Mouse (Mus musculus) urinary bladder, postnatal 0 days (tissue): ENCODE data around the gene H2-Aa. TPM values are rescaled to one million over a fixed set of nuclear protein-coding genes. Genes with fewer than 3 reads are reported as not detected.

ENCODE experiments used
- polyA plus RNA-seq: library from polyadenylated mRNA; unstranded; fragments of >200 nt; fragmentation: Nextera tagmentation; extraction: Ambion mirVana; gene quantifications from 2 replicates; pipeline ENCODE4 v1.2.1, GENCODE M21; 2015

H2-Aa gene
- polyA plus RNA-seq, result 0.88 and 0.93 TPM in 2 replicates

DNA sequence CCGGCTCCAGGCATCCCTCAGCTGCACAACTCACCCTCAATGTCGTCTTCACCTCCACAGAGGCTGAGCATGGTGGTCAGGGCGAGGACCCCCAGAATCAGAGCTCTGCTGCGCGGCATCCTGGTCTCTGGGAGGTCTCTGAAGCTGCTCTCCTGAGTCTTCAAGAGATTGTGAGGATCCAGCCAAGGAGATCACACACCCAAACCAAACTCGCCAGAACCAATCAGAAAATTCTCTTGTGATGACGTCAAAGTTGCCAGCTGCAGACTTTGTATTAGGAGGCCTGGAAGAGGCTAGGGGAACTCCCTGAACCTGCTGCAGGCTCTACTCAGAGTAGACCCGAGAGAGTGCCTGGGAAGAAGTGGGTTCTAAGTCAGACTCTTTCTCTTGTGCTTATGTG, at the start of gene H2-Aa:
Gene H2-Aa, minus strand, starts transcription at position 176 of the 400 bp plus-strand sequence.

GRCm38 (mm10) chr17:34325436-34325835, 37.8 kb upstream of the H2-Aa start, which contains the start of gene H2-Eb2:
H2-Eb2 (plus strand) TSS chr17:34325665.

GRCm38 (mm10) chr17:34305380-34306030, 17.9 kb upstream of the H2-Aa start, which contains the start of gene H2-Eb1:
H2-Eb1 (plus strand) TSS chr17:34305867.

GRCm38 (mm10) chr17:34257594-34258375, 29.8 kb downstream of the H2-Aa start, which contains the start of gene H2-Ab1:
H2-Ab1 (plus strand) TSS chr17:34257689.

DNA sequence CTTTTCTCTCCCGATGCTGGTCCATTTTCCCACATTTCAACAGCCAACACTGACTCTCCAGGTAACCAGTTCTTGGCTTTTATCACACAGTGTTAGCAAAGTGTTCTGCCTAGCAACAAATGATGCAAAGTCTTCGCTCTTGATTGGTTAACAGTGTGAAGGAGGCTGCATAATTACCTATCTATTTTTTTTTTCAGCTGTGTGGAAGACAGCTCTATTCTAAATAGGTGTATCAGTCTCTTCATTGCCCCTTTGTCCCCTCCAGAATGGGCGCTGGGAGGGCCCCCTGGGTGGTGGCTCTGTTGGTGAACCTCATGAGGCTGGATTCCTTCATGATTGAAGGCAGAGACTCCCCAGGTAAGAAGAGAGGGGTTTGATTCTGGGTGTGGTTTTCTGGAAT, 48.9 kb downstream of the H2-Aa start, which contains the start of gene H2-Ob:
Gene H2-Ob, plus strand, starts transcription at position 198 of the 400 bp plus-strand sequence.

Other genes with a start within 250 kb of the H2-Aa start
- gene Col11a2, start 248.4 kb downstream of the H2-Aa start, polyA plus RNA-seq, result 0.26 and 0.34 TPM in 2 replicates
- gene H2-Oa, start 195.5 kb downstream of the H2-Aa start, polyA plus RNA-seq, result 0.24 TPM in 1 of 2 replicates, not detected in the other
- gene H2-DMa, start 168.3 kb downstream of the H2-Aa start, polyA plus RNA-seq, result 5.8 and 8.1 TPM in 2 replicates
- 53.0 and 53.2 TPM in 2 replicates for gene Brd2, start 165.2 kb downstream of the H2-Aa start, polyA plus RNA-seq
- gene H2-DMb2, start 144.5 kb downstream of the H2-Aa start, polyA plus RNA-seq, result 0.13 TPM in 1 of 2 replicates, not detected in the other
- 1.5 and 2.6 TPM in 2 replicates for gene H2-DMb1, start 134.8 kb downstream of the H2-Aa start, polyA plus RNA-seq
- gene Tap1, start 100.3 kb downstream of the H2-Aa start, polyA plus RNA-seq, result 20.0 and 21.3 TPM in 2 replicates
- gene Psmb9, start 100.1 kb downstream of the H2-Aa start, polyA plus RNA-seq, result 8.6 and 8.7 TPM in 2 replicates
- gene Psmb8, start 90.1 kb downstream of the H2-Aa start, polyA plus RNA-seq, result 24.2 and 30.5 TPM in 2 replicates
- gene Tap2, start 84.3 kb downstream of the H2-Aa start, polyA plus RNA-seq, result 9.6 and 12.5 TPM in 2 replicates
- 0.14 and 0.29 TPM in 2 replicates for gene H2-Ob, start 48.9 kb downstream of the H2-Aa start, polyA plus RNA-seq
- gene H2-Ab1, start 30.1 kb downstream of the H2-Aa start, polyA plus RNA-seq, result 5.8 and 6.3 TPM in 2 replicates
- 2.4 and 3.0 TPM in 2 replicates for gene H2-Eb1, start 18.0 kb upstream of the H2-Aa start, polyA plus RNA-seq
- not detected in 2 replicates for gene H2-Eb2, start 37.8 kb upstream of the H2-Aa start, polyA plus RNA-seq
- gene Btnl2, start 67.0 kb upstream of the H2-Aa start, polyA plus RNA-seq, result not detected in 2 replicates
- not detected in 2 replicates for gene Btnl1, start 89.3 kb upstream of the H2-Aa start, polyA plus RNA-seq
- gene BC051142, start 111.0 kb upstream of the H2-Aa start, polyA plus RNA-seq, result 0.42 and 0.47 TPM in 2 replicates
- not detected in 2 replicates for gene Btnl4, start 189.5 kb upstream of the H2-Aa start, polyA plus RNA-seq
- not detected in 2 replicates for gene Btnl6, start 229.5 kb upstream of the H2-Aa start, polyA plus RNA-seq